Mouse (Mus musculus) myocyte (in vitro differentiated cells): Measurements from ENCODE around the gene Mfsd4a. TPM values are rescaled to one million over a fixed set of nuclear protein-coding genes. Genes with fewer than 3 reads are reported as not detected.

Experiments used
- H3K27me3 ChIP-seq: one replicate; pipeline ENCODE4 v1.6.1; 2011; ENCODE audit not compliant: control insufficient read depth, insufficient read depth, insufficient read length
- H3K36me3 ChIP-seq: one replicate; pipeline ENCODE4 v1.6.1; 2011; ENCODE audit not compliant: control insufficient read depth, insufficient read depth
- H3K4me2 ChIP-seq: one replicate; pipeline ENCODE4 v1.6.1; 2011; ENCODE audit warnings: low read depth, control low read depth
- H3K4me3 ChIP-seq: one replicate; pipeline ENCODE4 v1.5.1; 2011; ENCODE audit warnings: mild to moderate bottlenecking, control low read depth, moderate library complexity
- H3K79me2 ChIP-seq: one replicate; pipeline ENCODE4 v1.6.1; 2011; ENCODE audit not compliant: control insufficient read depth, insufficient read depth
- H3ac ChIP-seq: one replicate; pipeline ENCODE4 v1.6.1; 2011; ENCODE audit not compliant: control insufficient read depth, insufficient read length
- CEBPB ChIP-seq: IDR thresholded peaks from 2 replicates; pipeline ENCODE4 v1.6.1; 2011; ENCODE audit warnings: mild to moderate bottlenecking, moderate library complexity; ENCODE audit not compliant: poor library complexity, insufficient read depth, severe bottlenecking
- E2F4 ChIP-seq: IDR thresholded peaks from one replicate; pipeline ENCODE4 v1.6.1; 2011; ENCODE audit warnings: mild to moderate bottlenecking, control low read depth, moderate library complexity; ENCODE audit not compliant: insufficient read depth
- MAX ChIP-seq: IDR thresholded peaks from one replicate; pipeline ENCODE4 v1.6.1; 2011; ENCODE audit warnings: low read depth, mild to moderate bottlenecking, control low read depth
- MYOD1 ChIP-seq, 3 experiments: IDR thresholded peaks; one replicate each; pipeline ENCODE4 v1.6.1; 2011; ENCODE audit warnings: control low read depth in 2 of 3, low read depth in 2 of 3, mild to moderate bottlenecking in 2 of 3, moderate library complexity in 1 of 3; ENCODE audit not compliant: insufficient read length in 2 of 3, control insufficient read depth in 1 of 3
- MYOG ChIP-seq, 3 experiments: IDR thresholded peaks; one replicate each; pipeline ENCODE4 v1.6.1; 2011; ENCODE audit warnings: control low read depth in 2 of 3, low read depth in 2 of 3, mild to moderate bottlenecking in 2 of 3; ENCODE audit not compliant: insufficient read length in 2 of 3, control insufficient read depth in 1 of 3, insufficient read depth in 1 of 3
- POLR2A ChIP-seq: IDR thresholded peaks from one replicate; pipeline ENCODE4 v1.6.1; 2011; ENCODE audit warnings: low read depth, mild to moderate bottlenecking, control low read depth, moderate library complexity; ENCODE audit not compliant: insufficient read length
- POLR2AphosphoS2 ChIP-seq: IDR thresholded peaks from one replicate; pipeline ENCODE4 v1.6.1; 2011; ENCODE audit warnings: low read depth, control low read depth; ENCODE audit not compliant: insufficient read length
- REST ChIP-seq: IDR thresholded peaks from one replicate; pipeline ENCODE4 v1.6.1; 2011; ENCODE audit warnings: mild to moderate bottlenecking, control low read depth, moderate library complexity; ENCODE audit not compliant: insufficient read depth, insufficient read length
- SRF ChIP-seq: IDR thresholded peaks from one replicate; pipeline ENCODE4 v1.6.1; 2011; ENCODE audit warnings: low read depth; ENCODE audit not compliant: control insufficient read depth, insufficient read length
- TCF12 ChIP-seq: IDR thresholded peaks from one replicate; pipeline ENCODE4 v1.6.1; 2011; ENCODE audit warnings: mild to moderate bottlenecking, control low read depth; ENCODE audit not compliant: poor library complexity, insufficient read depth, severe bottlenecking
- TCF3 ChIP-seq: IDR thresholded peaks from one replicate; pipeline ENCODE4 v1.6.1; 2011; ENCODE audit warnings: low read depth, control low read depth; ENCODE audit not compliant: insufficient read length
- USF1 ChIP-seq: IDR thresholded peaks from one replicate; pipeline ENCODE4 v1.6.1; 2011; ENCODE audit warnings: low read depth, mild to moderate bottlenecking, control low read depth, moderate library complexity
- polyA plus RNA-seq: library from polyadenylated mRNA; unstranded; fragments of >200 nt; fragmentation: generic; extraction: Trizol; gene quantifications from one replicate; pipeline ENCODE4 v1.2.1, GENCODE M21; 2012; ENCODE audit warnings: missing spikeins

Gene Mfsd4a
- 9.6 TPM for polyA plus RNA-seq

DNA sequence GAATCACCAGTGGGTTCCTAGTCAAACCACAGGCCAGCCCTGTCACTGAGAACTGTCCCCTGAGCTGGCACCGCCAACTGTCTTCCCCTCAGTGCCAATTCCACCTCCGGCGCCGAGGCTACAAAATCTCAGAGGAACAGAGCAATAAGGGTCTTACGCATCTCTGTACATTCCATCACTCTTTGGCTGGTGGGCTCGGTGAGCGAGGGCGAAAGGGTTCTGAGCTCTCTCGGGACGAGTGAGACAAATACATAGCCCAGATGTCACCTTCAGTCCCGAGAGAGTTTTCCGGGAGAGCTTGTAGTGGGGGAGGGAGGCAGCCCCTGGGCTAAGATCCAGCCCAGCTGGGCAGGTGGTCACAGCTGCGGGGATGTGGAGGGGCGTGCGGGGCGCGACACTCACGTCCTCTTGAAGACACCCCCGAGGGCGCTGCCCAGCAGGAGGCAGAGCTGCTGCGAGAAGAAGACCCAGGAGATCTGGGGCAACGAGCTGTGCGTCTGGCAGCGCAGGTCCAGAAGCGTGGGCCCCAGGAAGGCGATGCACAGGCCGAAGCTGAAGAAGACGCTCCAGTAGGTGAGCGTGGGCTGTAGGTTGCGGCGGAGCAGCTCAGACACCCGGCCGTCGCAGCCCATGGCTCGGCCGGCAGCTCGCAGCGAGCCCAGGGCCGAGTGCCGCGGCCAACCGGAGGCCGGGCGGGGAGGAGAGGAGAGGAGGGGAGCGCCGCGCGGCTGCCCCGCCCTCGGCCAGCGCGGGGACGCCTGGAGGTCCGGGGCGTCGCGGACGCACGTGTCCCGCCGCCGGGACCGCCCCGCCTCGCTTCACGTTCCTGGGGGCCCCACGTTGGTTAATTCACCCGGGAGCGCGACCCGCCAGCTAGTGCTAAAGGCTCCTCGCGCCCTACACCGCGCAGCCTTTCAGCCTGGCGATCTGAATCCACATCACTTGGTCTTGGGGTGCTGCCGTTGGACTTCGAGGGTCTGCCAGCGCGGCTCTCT lies at the start of gene Mfsd4a:
TSS of gene Mfsd4a (minus strand) at position 802 of the 995 bp plus-strand sequence.
- no peak within 1 kb of the TSS for H3K4me3 ChIP-seq
- no peaks in the 10 kb centered on the region for H3K36me3 ChIP-seq
- peaks cover 48% of the 10 kb centered on the region for H3K27me3 ChIP-seq
- no peak for TF ChIP-seq USF1
- H3ac ChIP-seq: no peak within 1 kb of the TSS
- H3K79me2 ChIP-seq: no peaks in the 10 kb centered on the region
- peak within 1 kb of the TSS; percentile 64 for H3K4me2 ChIP-seq

DNA sequence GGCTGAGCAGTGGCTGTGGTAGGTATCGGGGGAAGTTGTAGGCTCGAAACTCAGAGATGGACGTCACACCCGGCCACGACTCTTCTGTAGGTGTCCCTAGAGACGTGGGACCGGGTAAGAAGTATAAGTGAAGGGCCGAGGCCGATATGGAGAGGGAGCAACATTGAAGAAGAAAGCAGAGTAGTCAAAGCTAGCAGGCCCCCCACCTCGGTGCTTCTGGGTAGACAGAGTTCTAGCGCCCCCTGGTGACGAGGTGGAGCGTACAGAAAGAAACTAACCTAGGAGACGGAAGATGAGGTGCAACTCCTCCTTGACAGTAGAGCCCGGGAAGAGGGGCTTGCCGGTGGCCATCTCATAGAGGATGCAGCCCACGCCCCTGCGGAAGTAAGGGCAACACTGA lies 48.7 kb upstream of the Mfsd4a start:
- H3K4me3 ChIP-seq: no peak overlapping the region
- no peaks in the 10 kb centered on the region for H3K27me3 ChIP-seq
- H3K36me3 ChIP-seq: peaks cover 36% of the 10 kb centered on the region
- TF ChIP-seq TCF3: no peak
- no peak for TF ChIP-seq MYOG (IDR thresholded peaks at IDR 0.05; ENCODE audit: control insufficient read depth in 1 of 3, insufficient read depth in 1 of 3, insufficient read length in 2 of 3, low read depth in 2 of 3)
- TF ChIP-seq TCF12: no peak
- TF ChIP-seq REST: no peak
- no peak for TF ChIP-seq POLR2AphosphoS2
- no peak for TF ChIP-seq CEBPB
- H3K4me2 ChIP-seq: no peak overlapping the region
- no peaks in the 10 kb centered on the region for H3K79me2 ChIP-seq
- no peak overlapping the region for H3ac ChIP-seq

DNA sequence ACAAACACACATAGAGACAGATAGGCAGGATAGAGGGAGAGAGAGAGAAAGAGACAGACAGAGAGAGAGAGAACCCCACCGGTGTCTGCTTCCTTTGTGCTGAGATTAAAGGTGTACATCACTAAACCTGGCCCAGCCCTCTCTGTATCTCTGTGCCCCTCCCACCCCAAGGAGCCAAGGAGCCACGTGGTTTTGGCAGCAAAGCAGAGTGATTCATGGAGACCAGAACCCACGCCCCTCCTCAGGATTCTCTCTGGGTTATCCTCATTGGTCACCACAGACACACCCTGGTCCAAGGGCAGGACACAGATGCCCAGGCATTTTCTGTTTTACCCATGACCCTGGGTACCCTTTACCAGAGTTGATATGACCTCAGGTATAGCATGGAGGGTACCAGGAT lies 45.2 kb upstream of the Mfsd4a start:
- Histone ChIP-seq H3ac (no peak overlapping the region), H3K27me3 (no peaks in the 10 kb centered on the region), H3K36me3 (peaks cover 26% of the 10 kb centered on the region), H3K4me3 (no peak overlapping the region), H3K4me2 (no peak overlapping the region), H3K79me2 (no peaks in the 10 kb centered on the region)
- TF ChIP-seq USF1 (peak; percentile 25), REST (no peak)

DNA sequence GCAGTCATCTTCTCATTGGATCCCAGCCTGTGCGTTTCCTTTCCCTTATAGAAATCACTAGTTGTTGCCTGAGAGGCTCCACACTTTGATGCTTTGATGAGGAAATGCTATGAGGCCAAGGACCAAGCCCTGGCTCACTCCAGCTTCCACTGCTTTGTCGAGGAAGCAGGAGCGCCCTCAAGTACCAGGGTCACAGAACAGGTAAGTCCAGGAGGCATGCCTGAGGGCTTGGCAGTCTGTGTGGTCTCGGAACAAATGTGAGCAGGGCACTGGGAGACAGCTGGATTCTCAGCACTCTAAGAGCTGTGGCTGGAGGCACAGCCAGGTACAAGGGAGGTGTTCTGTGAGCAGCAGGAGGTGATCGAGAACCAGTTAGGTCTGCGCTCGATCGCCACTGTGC lies 44.6 kb upstream of the Mfsd4a start:
- Histone ChIP-seq H3K36me3 (peaks cover 24% of the 10 kb centered on the region), H3K4me2 (no peak overlapping the region), H3K27me3 (no peaks in the 10 kb centered on the region), H3ac (no peak overlapping the region), H3K79me2 (no peaks in the 10 kb centered on the region), H3K4me3 (no peak overlapping the region)
- no peak for TF ChIP-seq MYOG (IDR thresholded peaks at IDR 0.05; ENCODE audit: control insufficient read depth in 1 of 3, insufficient read depth in 1 of 3, insufficient read length in 2 of 3, low read depth in 2 of 3)
- TF ChIP-seq TCF12: no peak
- no peak for TF ChIP-seq POLR2AphosphoS2
- no peak for TF ChIP-seq REST
- TF ChIP-seq CEBPB: no peak
- TF ChIP-seq MYOD1 (IDR thresholded peaks at IDR 0.05; ENCODE audit: control insufficient read depth in 1 of 3, insufficient read length in 2 of 3, low read depth in 2 of 3): no peak
- no peak for TF ChIP-seq E2F4
- TF ChIP-seq POLR2A: no peak
- TF ChIP-seq SRF: no peak
- TF ChIP-seq MAX: no peak
- TF ChIP-seq USF1: no peak
- TF ChIP-seq TCF3: no peak

DNA sequence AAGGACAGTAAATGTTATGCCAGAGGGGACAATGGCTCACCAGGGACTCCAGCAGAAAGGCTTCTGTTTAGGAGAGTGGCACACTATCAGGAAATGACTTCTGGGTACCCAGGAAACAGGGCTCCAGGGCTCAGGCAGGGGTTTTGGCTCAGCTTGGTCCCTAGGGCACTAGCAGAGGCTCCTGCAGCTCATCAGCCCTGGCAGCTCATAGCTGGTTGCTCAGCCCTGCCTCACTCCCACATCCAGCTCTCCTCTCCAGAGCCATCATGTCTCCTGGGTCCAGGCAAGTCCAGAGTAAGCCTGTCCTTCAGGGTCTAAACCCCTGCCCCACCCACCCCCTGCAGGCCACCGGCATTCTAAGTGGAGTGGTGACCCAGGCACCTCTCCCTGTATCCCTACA lies 43.5 kb upstream of the Mfsd4a start:
- Histone ChIP-seq H3K79me2 (no peaks in the 10 kb centered on the region), H3ac (no peak overlapping the region), H3K4me2 (no peak overlapping the region), H3K4me3 (no peak overlapping the region), H3K36me3 (peaks cover 19% of the 10 kb centered on the region), H3K27me3 (no peaks in the 10 kb centered on the region)
- TF ChIP-seq POLR2AphosphoS2 (peak; percentile 66), TCF12 (no peak)

DNA sequence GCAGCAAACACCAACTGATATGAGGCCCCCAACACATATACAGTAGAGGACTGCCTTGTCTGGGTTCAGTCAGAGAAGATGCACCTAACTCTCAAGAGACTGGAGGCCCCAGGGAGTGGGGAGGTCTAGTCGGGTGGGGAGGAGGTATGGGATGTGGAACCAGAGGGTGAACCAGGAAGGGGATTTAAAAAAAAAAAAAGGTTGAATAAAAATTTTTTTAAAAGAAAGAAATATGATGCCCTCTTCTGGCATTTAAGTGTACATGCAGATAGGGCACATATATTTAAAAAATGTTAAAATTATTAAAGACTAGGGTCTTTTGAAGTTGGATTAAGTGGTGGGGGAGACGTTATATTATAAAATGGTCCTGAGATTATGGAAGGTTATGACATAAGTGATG lies 41.5 kb upstream of the Mfsd4a start:
- Histone ChIP-seq H3K36me3 (peaks cover 10% of the 10 kb centered on the region), H3K4me3 (no peak overlapping the region), H3K27me3 (no peaks in the 10 kb centered on the region), H3K4me2 (no peak overlapping the region), H3K79me2 (no peaks in the 10 kb centered on the region), H3ac (no peak overlapping the region)
- no peak for TF ChIP-seq MYOD1 (IDR thresholded peaks at IDR 0.05; ENCODE audit: control insufficient read depth in 1 of 3, insufficient read length in 2 of 3, low read depth in 2 of 3)
- TF ChIP-seq REST: no peak
- TF ChIP-seq USF1: no peak
- TF ChIP-seq MYOG (IDR thresholded peaks at IDR 0.05; ENCODE audit: control insufficient read depth in 1 of 3, insufficient read depth in 1 of 3, insufficient read length in 2 of 3, low read depth in 2 of 3): no peak
